Mouse (Mus musculus): ENCODE results near the gene Grsf1.

DNA sequence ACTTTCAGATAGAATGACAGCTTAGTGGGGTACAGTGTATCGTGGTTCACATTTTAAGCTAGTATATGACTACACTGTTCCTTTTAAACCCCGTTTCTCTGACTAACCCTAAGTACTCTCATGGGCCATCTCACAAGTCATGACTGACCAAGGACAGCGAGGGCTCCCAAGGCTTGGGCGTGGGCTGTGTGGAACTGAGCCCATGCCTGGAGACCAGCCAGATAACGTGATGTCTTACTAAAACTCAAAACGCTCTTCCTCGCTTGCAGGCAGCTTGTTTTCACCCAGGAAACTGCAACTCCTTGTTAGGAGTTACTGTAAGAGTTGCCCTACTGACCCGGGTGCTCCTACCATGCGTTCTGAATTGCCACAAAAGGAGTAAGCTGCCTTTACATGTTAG is 32.5 kb downstream of the Grsf1 start:
- no peak for TF ChIP-seq CTCF (IDR thresholded peaks at IDR 0.05; ENCODE audit: borderline replicate concordance, insufficient read depth, low read depth, low read length)
- TF ChIP-seq POLR2A (IDR thresholded peaks at IDR 0.05; ENCODE audit: borderline replicate concordance, insufficient read depth, low read length): no peak

Measured in cerebellum, adult 2 months (tissue).